Mouse (Mus musculus) CH12.LX (cell line): ENCODE data around the gene Nhsl1. TPM values are rescaled to one million over a fixed set of nuclear protein-coding genes. Genes with fewer than 3 reads are reported as not detected.

Source experiments
- DNase-seq: peaks from one replicate; pipeline ENCODE4 v3.0.0-alpha.2; 2013; ENCODE audit errors: extremely low read depth
- H3K27ac ChIP-seq: 2 replicates; pipeline ENCODE4 v1.5.1; 2012; ENCODE audit warnings: low read depth, mild to moderate bottlenecking, control low read depth, moderate library complexity; ENCODE audit not compliant: insufficient read depth
- H3K27me3 ChIP-seq: replicated peaks from 2 replicates; pipeline ENCODE3; 2012; ENCODE audit warnings: inconsistent platforms
- H3K36me3 ChIP-seq, 2 experiments: replicated peaks in 1 of 2; 2 replicates each; pipeline versions ENCODE3 to v1.6.1; 2012; ENCODE audit warnings: inconsistent platforms in 1 of 2, low read length in 1 of 2, mild to moderate bottlenecking in 1 of 2, mixed read lengths in 1 of 2, moderate library complexity in 1 of 2; ENCODE audit not compliant: control insufficient read depth in 1 of 2, insufficient read depth in 1 of 2
- H3K4me1 ChIP-seq, 2 experiments: 2 replicates each; pipeline ENCODE4 v1.6.1; 2012; ENCODE audit warnings: inconsistent platforms in 1 of 2, moderate library complexity in 1 of 2; ENCODE audit not compliant: insufficient read depth in 2 of 2, control insufficient read depth in 1 of 2
- H3K4me2 ChIP-seq: 2 replicates; pipeline ENCODE4 v1.6.1; 2012; ENCODE audit warnings: low read depth, mild to moderate bottlenecking, control low read depth; ENCODE audit not compliant: poor library complexity, insufficient read depth, severe bottlenecking
- H3K4me3 ChIP-seq, 3 experiments: fragments of 150-350 bp in 1 of 3; sonication (generic) in 1 of 3; replicated peaks in 1 of 3; 2 replicates each; pipeline versions ENCODE3 to v1.5.1; 2011 to 2012; ENCODE audit warnings: low read depth in 2 of 3, low read length in 2 of 3, mild to moderate bottlenecking in 2 of 3, moderate library complexity in 2 of 3, control low read depth in 1 of 3, improper control_type of control experiment in 1 of 3, inconsistent platforms in 1 of 3, mixed read lengths in 1 of 3; ENCODE audit not compliant: poor library complexity in 1 of 3
- H3K79me2 ChIP-seq: replicated peaks from 2 replicates; pipeline ENCODE4 v1.6.1; 2012; ENCODE audit warnings: mild to moderate bottlenecking, moderate library complexity; ENCODE audit not compliant: control insufficient read depth, poor library complexity, insufficient read depth, severe bottlenecking; ENCODE audit errors: extremely low read depth
- H3K9ac ChIP-seq: 2 replicates; pipeline ENCODE4 v1.6.1; 2012; ENCODE audit warnings: low read depth, mild to moderate bottlenecking, control low read depth, moderate library complexity; ENCODE audit not compliant: insufficient read depth
- H3K9me3 ChIP-seq: replicated peaks from 2 replicates; pipeline ENCODE3; 2012; ENCODE audit warnings: low read length, inconsistent platforms, mixed read lengths
- BHLHE40 ChIP-seq: IDR thresholded peaks from 2 replicates; pipeline ENCODE4 v1.6.1; 2011; ENCODE audit warnings: mild to moderate bottlenecking, low read depth, low read length, improper control_type of control experiment
- CHD1 ChIP-seq: IDR thresholded peaks from 2 replicates; pipeline ENCODE4 v1.6.1; 2012; ENCODE audit warnings: low read depth, low read length, improper control_type of control experiment, inconsistent platforms
- E2F4 ChIP-seq: IDR thresholded peaks from 2 replicates; pipeline ENCODE4 v1.6.1; 2011; ENCODE audit warnings: low read depth, low read length, improper control_type of control experiment; ENCODE audit not compliant: insufficient replicate concordance
- EP300 ChIP-seq: IDR thresholded peaks from 2 replicates; pipeline ENCODE4 v1.6.1; 2011; ENCODE audit warnings: low read length, improper control_type of control experiment
- GABPA ChIP-seq: IDR thresholded peaks from 2 replicates; pipeline ENCODE4 v1.6.1; 2012; ENCODE audit warnings: low read depth, low read length, improper control_type of control experiment, inconsistent platforms; ENCODE audit not compliant: insufficient replicate concordance
- HCFC1 ChIP-seq: IDR thresholded peaks from 2 replicates; pipeline ENCODE4 v1.6.1; 2012; ENCODE audit warnings: low read depth, mild to moderate bottlenecking, inconsistent platforms, low read length, improper control_type of control experiment
- JUN ChIP-seq: IDR thresholded peaks from 2 replicates; pipeline ENCODE4 v1.6.1; 2011; ENCODE audit warnings: low read depth, mild to moderate bottlenecking, low read length, improper control_type of control experiment, moderate library complexity; ENCODE audit not compliant: insufficient read depth
- KAT2A ChIP-seq: IDR thresholded peaks from 2 replicates; pipeline ENCODE4 v1.6.1; 2012; ENCODE audit warnings: low read length, improper control_type of control experiment, inconsistent platforms; ENCODE audit not compliant: insufficient replicate concordance
- MAX ChIP-seq: IDR thresholded peaks from 2 replicates; pipeline ENCODE4 v1.6.1; 2011; ENCODE audit warnings: low read length, improper control_type of control experiment
- MAZ ChIP-seq: IDR thresholded peaks from 2 replicates; pipeline ENCODE4 v1.6.1; 2012; ENCODE audit warnings: low read depth, mild to moderate bottlenecking, inconsistent platforms, low read length, improper control_type of control experiment, moderate library complexity
- MEF2A ChIP-seq: IDR thresholded peaks from 2 replicates; pipeline ENCODE4 v1.6.1; 2014; ENCODE audit warnings: low read depth, mild to moderate bottlenecking, inconsistent platforms, low read length, improper control_type of control experiment, borderline replicate concordance
- NELFE ChIP-seq: IDR thresholded peaks from 2 replicates; pipeline ENCODE4 v1.6.1; 2011; ENCODE audit warnings: low read depth, low read length, improper control_type of control experiment
- NRF1 ChIP-seq: IDR thresholded peaks from 2 replicates; pipeline ENCODE4 v1.6.1; 2014; ENCODE audit warnings: low read depth, mild to moderate bottlenecking, inconsistent platforms, low read length, improper control_type of control experiment, moderate library complexity
- POLR2A ChIP-seq: IDR thresholded peaks from 2 replicates; pipeline ENCODE4 v1.6.1; 2011; ENCODE audit warnings: low read depth, mild to moderate bottlenecking, improper control_type of control experiment, low read length
- POLR2AphosphoS2 ChIP-seq: IDR thresholded peaks from 2 replicates; pipeline ENCODE4 v1.6.1; 2011; ENCODE audit warnings: low read depth, low read length, improper control_type of control experiment
- RAD21 ChIP-seq: IDR thresholded peaks from 2 replicates; pipeline ENCODE4 v1.6.1; 2011; ENCODE audit warnings: low read depth, mild to moderate bottlenecking, low read length, improper control_type of control experiment, moderate library complexity
- RCOR1 ChIP-seq: conservative IDR thresholded peaks from 2 replicates; pipeline ENCODE4 v1.6.1; 2012; ENCODE audit warnings: low read depth, mild to moderate bottlenecking, inconsistent platforms, low read length, improper control_type of control experiment
- SMC3 ChIP-seq: IDR thresholded peaks from 2 replicates; pipeline ENCODE4 v1.6.1; 2011; ENCODE audit warnings: low read depth, low read length, improper control_type of control experiment
- TBP ChIP-seq: conservative IDR thresholded peaks from 2 replicates; pipeline ENCODE4 v1.6.1; 2011; ENCODE audit warnings: low read depth, low read length, improper control_type of control experiment
- USF1 ChIP-seq: IDR thresholded peaks from 2 replicates; pipeline ENCODE4 v1.6.1; 2014; ENCODE audit warnings: low read depth, mild to moderate bottlenecking, inconsistent platforms, low read length, improper control_type of control experiment
- USF2 ChIP-seq: conservative IDR thresholded peaks from 2 replicates; pipeline ENCODE4 v1.6.1; 2011; ENCODE audit warnings: low read depth, low read length, improper control_type of control experiment
- ZKSCAN1 ChIP-seq: IDR thresholded peaks from 2 replicates; pipeline ENCODE4 v1.6.1; 2012; ENCODE audit warnings: low read depth, inconsistent platforms, low read length, improper control_type of control experiment, borderline replicate concordance
- dilution Hi-C: fragments of 300-500 bp; cut with MboI; formaldehyde crosslinking; loops from 2 replicates; pipeline ENCODE4 v1.14.3; 2020; ENCODE audit warnings: low sequenced_read_pairs; ENCODE audit not compliant: extremely low pct_unique_long_range_greater_than_20kb, extremely low pct_ligation_motif_present
- in situ Hi-C: fragments of 300-500 bp; cut with MboI; formaldehyde crosslinking; loops from 3 replicates; pipeline ENCODE4 v1.14.3; 2019; ENCODE audit warnings: low sequenced_read_pairs, low pct_ligation_motif_present, low pct_unique_long_range_greater_than_20kb, mixed read lengths
- polyA plus RNA-seq: library from polyadenylated mRNA; unstranded; fragments of >175 nt; gene quantifications from 2 replicates; pipeline ENCODE4 v1.2.1, GENCODE M21; 2012; ENCODE audit warnings: low read depth; ENCODE audit not compliant: insufficient read length
- total RNA-seq, 2 experiments: library from RNA; depleted of rRNA; stranded (reverse); fragments of 300-350 nt in 1 of 2; fragments of >200 nt in 1 of 2; gene quantifications; 2 replicates each; pipeline ENCODE4 v1.2.3; 2012 to 2014

Gene Nhsl1
- total and polyA plus RNA-seq, 3 experiments: 0.13 to 0.19 (median 0.15) TPM

- dilution Hi-C loops: no loop called here
- Histone ChIP-seq H3K9me3 (no peaks in the 10 kb centered on the region), H3K4me3 (no peak overlapping the region), H3K27ac (no peak overlapping the region), H3K36me3 (no peaks in the 10 kb centered on the region), H3K79me2 (no peaks in the 10 kb centered on the region), H3K27me3 (no peaks in the 10 kb centered on the region), H3K9ac (no peak overlapping the region), H3K4me1 (no peaks in the 10 kb centered on the region), H3K4me2 (peak overlapping the region; percentile 96)
- in situ Hi-C loops: no loop called here
- TF ChIP-seq JUN (no peak), NRF1 (no peak), TBP (no peak)
- DNase-seq: no peak
Measured at GRCm38 (mm10) chr10:18526851-18527675, 208.3 kb downstream of the Nhsl1 start.

GRCm38 (mm10) chr10:18527766-18528165, 209.0 kb downstream of the Nhsl1 start:
- no peaks in the 10 kb centered on the region for H3K36me3 ChIP-seq
- dilution Hi-C loops: no loop called here
- H3K27ac ChIP-seq: no peak overlapping the region
- H3K4me2 ChIP-seq: peak overlapping the region; percentile 96
- no peaks in the 10 kb centered on the region for H3K4me1 ChIP-seq
- in situ Hi-C loops: no loop called here
- H3K27me3 ChIP-seq: no peaks in the 10 kb centered on the region
- peak overlapping the region; percentile 48 for H3K9ac ChIP-seq
- H3K79me2 ChIP-seq: no peaks in the 10 kb centered on the region
- TF ChIP-seq POLR2AphosphoS2: no peak
- TF ChIP-seq MEF2A: no peak
- TF ChIP-seq RCOR1: no peak
- no peak for TF ChIP-seq KAT2A
- TF ChIP-seq MAZ: no peak
- TF ChIP-seq E2F4: no peak
- TF ChIP-seq EP300: no peak
- 0 out of 2 replicates have a peak, but pooled peaks have one; percentile 32 for TF ChIP-seq USF2
- no peak for TF ChIP-seq SMC3
- no peak for TF ChIP-seq NRF1
- no peak for TF ChIP-seq CHD1
- no peak for TF ChIP-seq HCFC1
- TF ChIP-seq USF1: peak; percentile 50; the same call in 1 of the 2 replicates
- TF ChIP-seq GABPA: no peak
- no peak for TF ChIP-seq MAX
- TF ChIP-seq TBP: no peak
- TF ChIP-seq BHLHE40: peak; percentile 70
- TF ChIP-seq POLR2A: no peak
- TF ChIP-seq NELFE: no peak
- TF ChIP-seq RAD21: no peak
- no peak for TF ChIP-seq ZKSCAN1
- peak overlapping the region in 1 of 3 experiments; percentile 30 for H3K4me3 ChIP-seq
- DNase-seq: no peak
- H3K9me3 ChIP-seq: no peaks in the 10 kb centered on the region
